Mouse (Mus musculus): ENCODE results near the gene Syt17.

Syt17 gene

GRCm38 (mm10) chr7:118462818-118463762 is 15.1 kb upstream of the Syt17 start:
- DNase-seq = no peak

GRCm38 (mm10) chr7:118461400-118462136 is 13.5 kb upstream of the Syt17 start:
- DNase-seq = no peak

- no peak for DNase-seq
Measured at GRCm38 (mm10) chr7:118453722-118454121, 5.7 kb upstream of the Syt17 start.

GRCm38 (mm10) chr7:118452940-118453339 is 4.9 kb upstream of the Syt17 start:
- no peak for DNase-seq

- DNase-seq = peak; percentile 86
Measured at GRCm38 (mm10) chr7:118447291-118448133, 510 bp downstream of the Syt17 start.

GRCm38 (mm10) chr7:118443895-118444485 is 4.0 kb downstream of the Syt17 start:
- no peak for DNase-seq

- no peak for DNase-seq
Measured at GRCm38 (mm10) chr7:118443371-118443770, 4.7 kb downstream of the Syt17 start.

- no peak for DNase-seq
Measured at GRCm38 (mm10) chr7:118441535-118441934, 6.5 kb downstream of the Syt17 start.

- peak; percentile 54 for DNase-seq
Measured at GRCm38 (mm10) chr7:118437101-118437802, 10.8 kb downstream of the Syt17 start.

GRCm38 (mm10) chr7:118428937-118429336 is 19.1 kb downstream of the Syt17 start:
- DNase-seq = no peak

GRCm38 (mm10) chr7:118419491-118420180 is 28.4 kb downstream of the Syt17 start:
- no peak for DNase-seq

- no peak for DNase-seq
Measured at GRCm38 (mm10) chr7:118414183-118414582, 33.8 kb downstream of the Syt17 start.

- no peak for DNase-seq
Measured at GRCm38 (mm10) chr7:118411877-118412276, 36.1 kb downstream of the Syt17 start.

GRCm38 (mm10) chr7:118409421-118409820 is 38.6 kb downstream of the Syt17 start:
- DNase-seq = peak; percentile 19

- no peak for DNase-seq
Measured at GRCm38 (mm10) chr7:118405251-118405650, 42.8 kb downstream of the Syt17 start.

- DNase-seq = no peak
Measured at GRCm38 (mm10) chr7:118402576-118403022, 45.4 kb downstream of the Syt17 start.

GRCm38 (mm10) chr7:118401949-118402348 is 46.1 kb downstream of the Syt17 start:
- DNase-seq = no peak

- no peak for DNase-seq
Measured at GRCm38 (mm10) chr7:118399764-118400163, 48.3 kb downstream of the Syt17 start.

GRCm38 (mm10) chr7:118390705-118391104 is 57.3 kb downstream of the Syt17 start:
- DNase-seq = no peak

- DNase-seq = no peak
Measured at GRCm38 (mm10) chr7:118380996-118381395, 67.0 kb downstream of the Syt17 start.

GRCm38 (mm10) chr7:118380056-118380455 is 68.0 kb downstream of the Syt17 start:
- no peak for DNase-seq
